Mouse (Mus musculus): ENCODE measurements around the gene Chmp4b. TPM values are rescaled to one million over a fixed set of nuclear protein-coding genes. Genes with fewer than 3 reads are reported as not detected.

Gene Chmp4b
- polyA plus RNA-seq, 1 experiment, result 102 TPM

DNA sequence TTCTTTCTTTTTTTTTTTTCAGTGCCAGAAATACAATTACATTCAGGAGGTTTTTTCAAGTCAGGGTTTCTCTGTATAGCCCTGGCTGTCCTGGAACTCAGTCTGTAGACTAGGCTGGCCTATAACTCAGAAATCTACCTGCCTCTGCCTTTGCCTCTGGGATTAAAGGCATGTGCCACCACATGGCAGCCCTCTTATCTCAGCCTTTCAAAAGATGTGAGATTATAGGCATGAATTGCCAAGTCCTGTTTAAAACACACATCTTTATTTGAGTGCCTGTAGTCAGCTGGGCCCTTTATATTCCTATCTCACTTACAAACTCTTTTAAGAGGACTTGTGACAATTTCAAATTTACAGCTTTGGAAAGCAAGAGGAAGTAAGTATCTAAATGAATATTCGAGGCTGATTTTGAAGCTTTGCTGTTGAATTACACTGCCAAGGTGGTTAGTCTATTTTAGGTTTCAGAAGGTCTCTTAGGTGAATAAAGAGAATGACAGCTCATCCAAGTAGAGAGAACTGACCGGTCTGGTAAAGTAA is 4.4 kb downstream of the Chmp4b start:
- no peak overlapping the region for H3K4me3 ChIP-seq (ENCODE audit: insufficient read depth, low read depth, low read length)
- 32% methylated on average over 2 of the region's 2 CpGs for WGBS
- no peaks in the 10 kb centered on the region for H3K36me3 ChIP-seq (ENCODE audit: control insufficient read depth, insufficient read depth, low read length)
- H3K4me1 ChIP-seq (ENCODE audit: control insufficient read depth, insufficient read depth, low read length), result peaks cover 15% of the 10 kb centered on the region; the same call in 1 of the 2 replicates
- no peaks in the 10 kb centered on the region for H3K27me3 ChIP-seq (replicated peaks; ENCODE audit: control insufficient read depth, insufficient read depth, low read length)
- TF ChIP-seq CTCF (conservative IDR thresholded peaks at IDR 0.05; ENCODE audit: insufficient read depth, insufficient read length, low read depth, low read length) (no peak), POLR2A (IDR thresholded peaks at IDR 0.05; ENCODE audit: low read depth, low read length) (no peak)
- H3K27ac ChIP-seq (ENCODE audit: insufficient read depth, low read depth, low read length), result 0 out of 2 replicates have a peak overlapping the region, but pooled peaks have one; percentile 70
- DNase-seq, result no peak

DNA sequence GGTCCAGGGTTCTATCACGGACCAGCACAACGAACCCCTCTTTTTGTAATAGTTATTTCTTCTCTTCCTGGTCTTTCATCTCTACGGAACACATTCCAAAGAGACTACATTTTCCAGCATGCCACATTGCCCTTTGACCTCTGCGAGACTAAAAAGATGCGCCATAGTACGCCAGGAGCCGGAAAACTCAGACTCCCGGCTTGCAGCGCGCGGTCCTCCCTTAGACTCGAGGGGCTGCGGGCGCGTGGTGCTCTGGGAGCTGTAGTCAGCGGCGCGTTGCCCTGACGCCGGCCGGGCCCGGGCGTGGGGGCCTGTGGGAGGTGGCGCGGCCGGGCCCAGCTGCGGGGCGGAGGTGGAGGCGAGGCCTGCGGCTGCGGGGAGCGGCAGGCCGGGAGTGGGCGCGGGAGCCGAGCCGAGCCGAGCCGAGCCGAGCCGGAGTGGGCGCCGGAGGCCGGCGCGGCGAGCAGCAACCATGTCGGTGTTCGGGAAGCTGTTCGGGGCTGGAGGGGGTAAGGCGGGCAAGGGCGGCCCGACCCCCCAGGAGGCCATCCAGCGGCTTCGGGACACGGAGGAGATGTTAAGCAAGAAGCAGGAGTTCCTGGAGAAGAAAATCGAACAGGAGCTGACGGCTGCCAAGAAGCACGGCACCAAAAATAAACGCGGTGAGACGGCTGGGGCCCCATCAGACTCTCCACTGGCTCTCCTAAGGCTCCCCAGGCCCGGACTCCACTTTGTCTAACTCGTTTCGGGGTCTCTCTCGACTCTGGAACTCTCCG is 5.4 kb downstream of the Chmp4b start:
- H3K27me3 ChIP-seq (replicated peaks; ENCODE audit: control insufficient read depth, insufficient read depth, low read length), result no peaks in the 10 kb centered on the region
- no peak for TF ChIP-seq POLR2A (IDR thresholded peaks at IDR 0.05; ENCODE audit: low read depth, low read length)
- no peaks in the 10 kb centered on the region for H3K36me3 ChIP-seq (ENCODE audit: control insufficient read depth, insufficient read depth, low read length)
- H3K4me1 ChIP-seq (ENCODE audit: control insufficient read depth, insufficient read depth, low read length), result peaks cover 14% of the 10 kb centered on the region; the same call in 1 of the 2 replicates
- under 1% methylated on average over 67 of the region's 67 CpGs for WGBS
- peak; percentile 99 for DNase-seq
- peak overlapping the region; percentile 83 for H3K27ac ChIP-seq (ENCODE audit: insufficient read depth, low read depth, low read length)
- peak overlapping the region; percentile 93 for H3K4me3 ChIP-seq (ENCODE audit: insufficient read depth, low read depth, low read length)

DNA sequence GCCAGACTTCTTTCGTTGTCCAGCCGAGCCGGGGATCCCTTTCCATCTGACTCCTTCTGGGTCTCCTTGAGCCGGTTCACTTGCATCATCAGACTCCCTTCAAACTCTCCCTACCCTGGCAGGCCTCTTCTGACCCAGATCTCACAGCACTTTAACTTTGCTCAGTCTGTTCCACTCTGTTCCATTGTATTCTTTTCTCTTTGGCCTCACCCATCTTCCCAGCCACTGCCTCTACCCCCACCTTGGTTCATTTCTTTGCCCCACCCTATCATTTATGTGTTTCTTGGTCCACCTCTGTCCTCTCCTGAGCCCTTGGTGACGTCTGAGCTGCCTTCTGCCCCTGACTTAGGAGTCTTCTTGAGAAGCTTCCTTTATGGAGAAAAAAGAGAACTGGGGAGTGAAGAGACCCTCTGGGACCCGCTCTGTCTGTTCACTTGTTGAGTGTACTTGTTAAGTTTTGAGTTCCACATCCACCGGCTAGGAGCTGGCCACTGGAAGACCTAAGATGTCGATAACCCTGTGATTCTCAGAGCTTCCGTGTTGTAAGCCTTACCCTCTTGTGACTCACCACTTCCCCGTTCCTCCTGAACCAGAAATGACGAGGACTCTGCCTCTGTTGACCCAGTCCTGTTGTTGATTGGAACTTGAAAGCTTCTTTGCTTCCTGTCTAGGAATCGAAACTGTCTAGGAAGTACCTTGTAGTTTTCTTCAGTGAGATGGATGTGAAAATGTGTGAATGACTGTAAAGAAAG is 6.2 kb downstream of the Chmp4b start:
- 2% methylated on average over 12 of the region's 12 CpGs for WGBS
- Histone ChIP-seq H3K27ac (ENCODE audit: insufficient read depth, low read depth, low read length) (peak overlapping the region; percentile 83), H3K36me3 (ENCODE audit: control insufficient read depth, insufficient read depth, low read length) (no peaks in the 10 kb centered on the region), H3K4me3 (ENCODE audit: insufficient read depth, low read depth, low read length) (peak overlapping the region; percentile 93), H3K27me3 (replicated peaks; ENCODE audit: control insufficient read depth, insufficient read depth, low read length) (no peaks in the 10 kb centered on the region), H3K4me1 (ENCODE audit: control insufficient read depth, insufficient read depth, low read length) (peaks cover 14% of the 10 kb centered on the region; the same call in 1 of the 2 replicates)
- no peak for TF ChIP-seq CTCF (conservative IDR thresholded peaks at IDR 0.05; ENCODE audit: insufficient read depth, insufficient read length, low read depth, low read length)
- no peak for TF ChIP-seq POLR2A (IDR thresholded peaks at IDR 0.05; ENCODE audit: low read depth, low read length)
- peak; percentile 63 for DNase-seq

DNA sequence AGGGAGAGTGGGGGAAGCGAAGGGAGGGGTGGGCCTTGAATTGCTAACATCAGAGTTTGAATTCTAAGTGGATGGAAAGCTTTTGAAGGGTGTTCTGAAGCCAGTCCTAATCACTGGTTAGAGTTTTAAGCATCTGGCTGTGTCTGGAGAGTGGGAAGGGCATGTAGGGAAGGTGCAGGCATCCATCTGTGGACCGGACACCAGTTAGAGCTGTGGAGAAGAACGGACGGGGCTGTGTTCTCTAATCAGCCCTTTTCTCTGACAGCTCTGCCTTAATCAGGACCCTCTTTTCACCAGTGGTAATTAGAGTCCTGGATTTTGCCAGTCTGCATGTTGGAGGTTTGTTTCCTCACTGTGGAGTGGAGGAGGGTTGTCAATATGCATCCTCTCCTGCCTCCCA is 7.6 kb downstream of the Chmp4b start:
- H3K4me3 ChIP-seq (ENCODE audit: insufficient read depth, low read depth, low read length), result no peak overlapping the region
- DNase-seq, result no peak
- WGBS, result 68% methylated on average over 4 of the region's 4 CpGs
- H3K4me1 ChIP-seq (ENCODE audit: control insufficient read depth, insufficient read depth, low read length), result peaks cover 14% of the 10 kb centered on the region; the same call in 1 of the 2 replicates
- H3K27me3 ChIP-seq (replicated peaks; ENCODE audit: control insufficient read depth, insufficient read depth, low read length), result no peaks in the 10 kb centered on the region
- TF ChIP-seq CTCF (conservative IDR thresholded peaks at IDR 0.05; ENCODE audit: insufficient read depth, insufficient read length, low read depth, low read length) (no peak), POLR2A (IDR thresholded peaks at IDR 0.05; ENCODE audit: low read depth, low read length) (no peak)
- H3K27ac ChIP-seq (ENCODE audit: insufficient read depth, low read depth, low read length), result peak overlapping the region; percentile 83; the same call in 1 of the 2 replicates
- H3K36me3 ChIP-seq (ENCODE audit: control insufficient read depth, insufficient read depth, low read length), result no peaks in the 10 kb centered on the region

DNA sequence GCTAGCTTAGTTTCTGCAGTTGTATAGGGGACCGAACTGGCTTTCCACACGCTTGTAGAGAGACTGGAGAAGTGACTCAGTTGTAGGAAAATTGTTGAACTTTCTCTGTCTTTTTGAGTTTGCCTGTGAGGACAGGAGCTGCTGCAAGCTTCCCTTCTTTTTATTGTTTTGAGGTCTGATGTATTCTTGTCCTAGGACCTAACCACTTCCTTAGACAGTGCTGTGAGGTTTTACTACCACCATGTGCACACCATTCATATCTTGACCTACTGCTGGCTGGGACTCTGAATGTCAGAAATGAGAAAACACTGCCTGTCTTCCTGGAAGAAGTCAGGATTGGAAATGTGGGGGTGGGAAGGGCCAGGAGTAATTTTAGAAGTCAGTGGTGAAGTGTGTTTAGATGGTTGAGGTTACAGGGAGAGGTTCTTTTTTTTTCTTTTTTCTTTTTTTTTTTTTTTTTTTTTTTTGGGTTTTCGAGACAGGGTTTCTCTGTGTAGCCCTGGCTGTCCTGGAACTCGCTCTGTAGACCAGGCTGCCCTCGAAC is 8.1 kb downstream of the Chmp4b start:
- Histone ChIP-seq H3K27me3 (replicated peaks; ENCODE audit: control insufficient read depth, insufficient read depth, low read length) (no peaks in the 10 kb centered on the region), H3K4me3 (ENCODE audit: insufficient read depth, low read depth, low read length) (no peak overlapping the region), H3K36me3 (ENCODE audit: control insufficient read depth, insufficient read depth, low read length) (no peaks in the 10 kb centered on the region), H3K27ac (ENCODE audit: insufficient read depth, low read depth, low read length) (no peak overlapping the region), H3K4me1 (ENCODE audit: control insufficient read depth, insufficient read depth, low read length) (peaks cover 14% of the 10 kb centered on the region; the same call in 1 of the 2 replicates)
- no peak for DNase-seq
- 54% methylated on average over 5 of the region's 5 CpGs for WGBS
- no peak for TF ChIP-seq CTCF (conservative IDR thresholded peaks at IDR 0.05; ENCODE audit: insufficient read depth, insufficient read length, low read depth, low read length)
- no peak for TF ChIP-seq POLR2A (IDR thresholded peaks at IDR 0.05; ENCODE audit: low read depth, low read length)

DNA sequence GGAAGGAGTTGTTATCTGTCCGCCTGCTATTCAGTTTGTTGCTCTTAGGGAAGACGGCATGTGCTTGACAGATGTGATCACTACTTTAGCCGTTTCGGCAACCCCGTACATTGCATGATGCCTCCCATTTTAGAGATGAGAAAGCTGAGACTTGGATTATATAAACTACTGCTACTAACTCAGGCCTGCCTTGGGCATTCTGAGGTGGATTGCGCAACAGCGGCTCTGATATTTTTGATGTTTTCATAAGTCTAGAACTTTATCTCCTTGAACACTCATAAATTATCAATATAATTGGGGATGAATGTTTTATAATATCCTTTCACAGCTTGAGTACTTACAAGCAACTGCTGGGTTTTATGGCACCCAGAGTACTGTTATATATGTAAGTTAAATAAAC is 17.2 kb downstream of the Chmp4b start:
- no peaks in the 10 kb centered on the region for H3K4me1 ChIP-seq (ENCODE audit: control insufficient read depth, insufficient read depth, low read length)
- H3K4me3 ChIP-seq (ENCODE audit: insufficient read depth, low read depth, low read length), result no peak overlapping the region
- no peaks in the 10 kb centered on the region for H3K36me3 ChIP-seq (ENCODE audit: control insufficient read depth, insufficient read depth, low read length)
- no peak for DNase-seq
- H3K27me3 ChIP-seq (replicated peaks; ENCODE audit: control insufficient read depth, insufficient read depth, low read length), result no peaks in the 10 kb centered on the region
- H3K27ac ChIP-seq (ENCODE audit: insufficient read depth, low read depth, low read length), result no peak overlapping the region
- TF ChIP-seq POLR2A (IDR thresholded peaks at IDR 0.05; ENCODE audit: low read depth, low read length), result no peak
- TF ChIP-seq CTCF (conservative IDR thresholded peaks at IDR 0.05; ENCODE audit: insufficient read depth, insufficient read length, low read depth, low read length), result no peak
- 80% methylated on average over 7 of the region's 7 CpGs for WGBS

Measured in kidney, adult 2 months (tissue).